Mouse (Mus musculus) subcutaneous adipose tissue, adult 2 months (tissue): Measurements from ENCODE around the gene Vgll1. TPM values are rescaled to one million over a fixed set of nuclear protein-coding genes. Genes with fewer than 3 reads are reported as not detected.

Experiments used
- polyA plus RNA-seq: library from polyadenylated mRNA; depleted of rRNA; stranded (reverse); fragments of >200 nt; gene quantifications from 2 replicates; pipeline ENCODE4 v1.2.3, GENCODE M21; 2012; ENCODE audit warnings: low replicate concordance; rRNA removed

The Vgll1 gene
- not detected in 2 replicates for polyA plus RNA-seq

DNA sequence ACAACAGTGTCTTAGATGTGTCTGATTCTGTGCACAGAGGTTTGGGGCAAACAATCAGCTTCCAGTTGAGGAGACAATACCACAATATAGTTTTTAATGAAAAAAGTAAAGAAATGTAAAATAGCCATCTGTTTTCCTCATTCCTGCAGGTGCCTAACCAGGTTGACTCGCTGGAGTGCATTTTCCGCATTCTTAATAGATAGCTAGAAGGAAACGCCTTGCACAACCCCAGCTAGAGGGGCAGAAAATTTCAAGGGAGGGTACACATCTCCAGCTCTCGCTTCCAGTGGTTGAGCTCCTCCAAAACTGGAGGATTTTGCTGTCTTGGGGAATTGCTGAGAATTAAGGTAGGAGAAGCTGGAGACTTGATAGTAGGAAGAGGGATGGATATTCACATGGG lies at the start of gene Vgll1:
Vgll1 (plus strand) TSS at position 301 of the 400 bp plus-strand sequence.

DNA sequence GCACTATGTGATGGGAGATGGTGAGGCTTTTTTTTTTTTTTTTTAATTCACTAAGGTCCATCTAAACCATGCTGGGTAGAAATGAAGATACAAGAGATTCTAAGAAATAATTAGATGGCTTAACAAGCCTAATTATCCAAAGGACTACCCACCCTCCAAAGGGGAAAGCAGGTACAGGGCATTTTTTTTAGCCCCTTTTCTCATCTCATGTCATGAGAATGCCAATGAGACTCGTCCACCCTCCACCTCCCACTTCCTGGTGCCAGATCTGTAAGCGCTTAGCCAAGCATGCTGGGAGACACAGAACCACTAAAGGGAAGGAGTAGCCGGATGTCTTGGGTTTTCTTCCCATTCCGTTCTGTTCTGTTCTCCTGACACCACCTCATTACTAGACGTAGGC lies 45.1 kb upstream of the Vgll1 start, which contains the start of gene Brs3:
Brs3 (plus strand) TSS at position 301 of the 400 bp plus-strand sequence.

DNA sequence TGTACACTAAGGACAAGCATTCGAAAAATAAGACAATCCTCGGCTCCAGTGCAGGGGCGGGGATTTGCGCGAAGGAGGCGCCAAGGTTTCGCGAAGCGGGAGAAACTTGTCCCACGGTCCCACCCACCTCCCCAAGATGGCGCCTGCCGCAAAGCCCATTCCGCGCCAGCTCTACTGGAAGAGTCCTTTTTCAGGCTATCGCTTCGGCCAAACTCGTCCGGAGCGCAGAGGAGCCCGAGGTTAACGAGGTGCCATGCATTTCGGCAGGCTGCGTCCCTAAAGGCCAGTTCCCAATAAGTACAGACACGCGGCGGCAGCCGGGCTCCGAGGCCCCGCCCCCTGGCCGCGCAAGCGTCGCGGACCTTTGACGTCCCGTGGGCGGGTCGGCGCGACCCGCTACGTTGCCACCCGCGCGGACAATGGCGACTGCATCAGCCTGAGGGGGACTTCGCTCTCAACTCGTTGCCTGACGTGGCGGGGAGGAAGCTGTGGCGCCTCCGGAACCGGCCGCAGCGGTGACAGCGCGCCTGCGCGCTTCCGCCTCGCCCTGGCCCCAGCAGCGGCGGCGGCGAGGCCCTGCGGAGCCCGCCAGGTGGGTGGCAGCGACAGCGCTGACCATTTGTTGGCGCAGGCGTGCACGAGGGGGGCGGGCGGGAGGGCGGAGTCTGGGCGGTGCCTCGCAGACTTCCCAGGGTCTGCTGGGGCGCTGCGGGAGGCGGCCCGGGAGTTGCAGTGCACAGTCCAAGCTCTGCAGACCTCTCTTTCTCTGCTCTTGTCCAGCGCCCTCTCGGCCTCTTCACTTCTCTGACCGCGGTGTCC lies 34.5 kb upstream of the Vgll1 start, which contains the start of gene Htatsf1:
Htatsf1 (plus strand) TSS at position 410 of the 819 bp plus-strand sequence.

Other genes with a start within 250 kb of the Vgll1 start
- gene Adgrg4, start 217.9 kb upstream of the Vgll1 start, polyA plus RNA-seq: not detected in 2 replicates
- not detected in 2 replicates for gene Brs3, start 45.0 kb upstream of the Vgll1 start, polyA plus RNA-seq
- gene Htatsf1, start 34.5 kb upstream of the Vgll1 start, polyA plus RNA-seq: 11.4 and 22.5 TPM in 2 replicates
- gene Cd40lg, start 124.0 kb downstream of the Vgll1 start, polyA plus RNA-seq: 0.09 and 0.19 TPM in 2 replicates